Mouse (Mus musculus): ENCODE measurements at regions not wholly inside any gene's neighbourhood (a gene's known extent, or its start where the extent isn't known, plus 50 kb on each side); places are given as distances from the start of the nearest gene placed in this dataset.

- no peak overlapping the region for H3K27ac ChIP-seq (replicated peaks in 1 of 2; ENCODE audit: control insufficient read depth in 1 of 2, insufficient read depth in 1 of 2, low read depth in 2 of 2, low read length in 2 of 2)
- no peak for ATAC-seq (ENCODE audit: insufficient number of reproducible peaks, insufficient read depth, low FRiP score, low read depth)
- no peaks in the 10 kb centered on the region for H3K4me1 ChIP-seq (ENCODE audit: control insufficient read depth in 2 of 2, insufficient read depth in 2 of 2, low read length in 2 of 2)
- H3K9me3 ChIP-seq (ENCODE audit: control insufficient read depth, low read length) = no peaks in the 10 kb centered on the region
- H3K4me3 ChIP-seq (ENCODE audit: control insufficient read depth in 1 of 2, insufficient read depth in 1 of 2, low read depth in 1 of 2, low read length in 2 of 2) = no peak overlapping the region
- 64% methylated on average over 2 of the region's 2 CpGs for WGBS
- H3K36me3 ChIP-seq (ENCODE audit: control insufficient read depth, insufficient read depth, low read length) = no peaks in the 10 kb centered on the region
- no peak overlapping the region for H3K9ac ChIP-seq (ENCODE audit: low read length)
- no peaks in the 10 kb centered on the region for H3K27me3 ChIP-seq (ENCODE audit: control insufficient read depth, insufficient read depth, low read length)
- no peak overlapping the region for H3K4me2 ChIP-seq (ENCODE audit: low read length)
These were observed 420.0 kb downstream of the Hs3st1 start for GRCm38 (mm10) chr5:39335321-39335720.

GRCm38 (mm10) chr5:39334241-39334640 lies 421.0 kb downstream of the Hs3st1 start:
- H3K9me3 ChIP-seq (ENCODE audit: control insufficient read depth, low read length) = no peaks in the 10 kb centered on the region
- WGBS = 64% methylated on average over 1 of the region's 1 CpGs
- no peak overlapping the region for H3K9ac ChIP-seq (ENCODE audit: low read length)
- no peak overlapping the region for H3K4me3 ChIP-seq (ENCODE audit: control insufficient read depth in 1 of 2, insufficient read depth in 1 of 2, low read depth in 1 of 2, low read length in 2 of 2)
- H3K4me1 ChIP-seq (ENCODE audit: control insufficient read depth in 2 of 2, insufficient read depth in 2 of 2, low read length in 2 of 2) = no peaks in the 10 kb centered on the region
- H3K27me3 ChIP-seq (ENCODE audit: control insufficient read depth, insufficient read depth, low read length) = no peaks in the 10 kb centered on the region
- no peak overlapping the region for H3K27ac ChIP-seq (replicated peaks in 1 of 2; ENCODE audit: control insufficient read depth in 1 of 2, insufficient read depth in 1 of 2, low read depth in 2 of 2, low read length in 2 of 2)
- no peaks in the 10 kb centered on the region for H3K36me3 ChIP-seq (ENCODE audit: control insufficient read depth, insufficient read depth, low read length)
- no peak for ATAC-seq (ENCODE audit: insufficient number of reproducible peaks, insufficient read depth, low FRiP score, low read depth)
- no peak overlapping the region for H3K4me2 ChIP-seq (ENCODE audit: low read length)

GRCm38 (mm10) chr5:39325399-39325798 lies 429.9 kb downstream of the Hs3st1 start:
- H3K9ac ChIP-seq (ENCODE audit: low read length) = no peak overlapping the region
- no peaks in the 10 kb centered on the region for H3K9me3 ChIP-seq (ENCODE audit: control insufficient read depth, low read length)
- no peak overlapping the region for H3K4me2 ChIP-seq (ENCODE audit: low read length)
- no peak overlapping the region for H3K27ac ChIP-seq (replicated peaks in 1 of 2; ENCODE audit: control insufficient read depth in 1 of 2, insufficient read depth in 1 of 2, low read depth in 2 of 2, low read length in 2 of 2)
- no peaks in the 10 kb centered on the region for H3K36me3 ChIP-seq (ENCODE audit: control insufficient read depth, insufficient read depth, low read length)
- H3K4me3 ChIP-seq (ENCODE audit: control insufficient read depth in 1 of 2, insufficient read depth in 1 of 2, low read depth in 1 of 2, low read length in 2 of 2) = no peak overlapping the region
- WGBS = 77% methylated on average over 2 of the region's 2 CpGs
- ATAC-seq (ENCODE audit: insufficient number of reproducible peaks, insufficient read depth, low FRiP score, low read depth) = no peak
- H3K4me1 ChIP-seq (ENCODE audit: control insufficient read depth in 2 of 2, insufficient read depth in 2 of 2, low read length in 2 of 2) = no peaks in the 10 kb centered on the region
- H3K27me3 ChIP-seq (ENCODE audit: control insufficient read depth, insufficient read depth, low read length) = no peaks in the 10 kb centered on the region

GRCm38 (mm10) chr5:39316478-39316877 lies 438.8 kb downstream of the Hs3st1 start:
- no peak overlapping the region for H3K9ac ChIP-seq (ENCODE audit: low read length)
- no peaks in the 10 kb centered on the region for H3K9me3 ChIP-seq (ENCODE audit: control insufficient read depth, low read length)
- no peak overlapping the region for H3K4me3 ChIP-seq (ENCODE audit: control insufficient read depth in 1 of 2, insufficient read depth in 1 of 2, low read depth in 1 of 2, low read length in 2 of 2)
- H3K27ac ChIP-seq (replicated peaks in 1 of 2; ENCODE audit: control insufficient read depth in 1 of 2, insufficient read depth in 1 of 2, low read depth in 2 of 2, low read length in 2 of 2) = no peak overlapping the region
- H3K4me2 ChIP-seq (ENCODE audit: low read length) = no peak overlapping the region
- 28% methylated on average over 3 of the region's 3 CpGs for WGBS
- no peaks in the 10 kb centered on the region; a peak in 1 of 4 replicates for H3K4me1 ChIP-seq (ENCODE audit: control insufficient read depth in 2 of 2, insufficient read depth in 2 of 2, low read length in 2 of 2)
- no peaks in the 10 kb centered on the region for H3K36me3 ChIP-seq (ENCODE audit: control insufficient read depth, insufficient read depth, low read length)
- H3K27me3 ChIP-seq (ENCODE audit: control insufficient read depth, insufficient read depth, low read length) = no peaks in the 10 kb centered on the region
- no peak for ATAC-seq (ENCODE audit: insufficient number of reproducible peaks, insufficient read depth, low FRiP score, low read depth)

- ATAC-seq (ENCODE audit: insufficient number of reproducible peaks, insufficient read depth, low FRiP score, low read depth) = no peak
- WGBS = 85% methylated on average over 4 of the region's 4 CpGs
- H3K9me3 ChIP-seq (ENCODE audit: control insufficient read depth, low read length) = no peaks in the 10 kb centered on the region
These were observed 434.6 kb upstream of the Clnk start for GRCm38 (mm10) chr5:39311211-39311610.

GRCm38 (mm10) chr5:39305794-39306193 lies 429.2 kb upstream of the Clnk start:
- no peak overlapping the region for H3K27ac ChIP-seq (replicated peaks in 1 of 2; ENCODE audit: control insufficient read depth in 1 of 2, insufficient read depth in 1 of 2, low read depth in 2 of 2, low read length in 2 of 2)
- no peak overlapping the region for H3K4me3 ChIP-seq (ENCODE audit: control insufficient read depth in 1 of 2, insufficient read depth in 1 of 2, low read depth in 1 of 2, low read length in 2 of 2)
- H3K27me3 ChIP-seq (ENCODE audit: control insufficient read depth, insufficient read depth, low read length) = no peaks in the 10 kb centered on the region
- WGBS = 48% methylated on average over 2 of the region's 2 CpGs
- no peak overlapping the region for H3K4me2 ChIP-seq (ENCODE audit: low read length)
- H3K9ac ChIP-seq (ENCODE audit: low read length) = no peak overlapping the region
- ATAC-seq (ENCODE audit: insufficient number of reproducible peaks, insufficient read depth, low FRiP score, low read depth) = no peak
- H3K4me1 ChIP-seq (ENCODE audit: control insufficient read depth in 2 of 2, insufficient read depth in 2 of 2, low read length in 2 of 2) = no peaks in the 10 kb centered on the region
- H3K36me3 ChIP-seq (ENCODE audit: control insufficient read depth, insufficient read depth, low read length) = no peaks in the 10 kb centered on the region
- H3K9me3 ChIP-seq (ENCODE audit: control insufficient read depth, low read length) = no peaks in the 10 kb centered on the region

More at GRCm38 (mm10) chr5:39311211-39311610, 434.6 kb upstream of the Clnk start:
- Histone ChIP-seq H3K27ac (replicated peaks in 1 of 2; ENCODE audit: control insufficient read depth in 1 of 2, insufficient read depth in 1 of 2, low read depth in 2 of 2, low read length in 2 of 2) (no peak overlapping the region), H3K27me3 (ENCODE audit: control insufficient read depth, insufficient read depth, low read length) (no peaks in the 10 kb centered on the region), H3K36me3 (ENCODE audit: control insufficient read depth, insufficient read depth, low read length) (no peaks in the 10 kb centered on the region), H3K4me3 (ENCODE audit: control insufficient read depth in 1 of 2, insufficient read depth in 1 of 2, low read depth in 1 of 2, low read length in 2 of 2) (no peak overlapping the region), H3K9ac (ENCODE audit: low read length) (no peak overlapping the region), H3K4me1 (ENCODE audit: control insufficient read depth in 2 of 2, insufficient read depth in 2 of 2, low read length in 2 of 2) (no peaks in the 10 kb centered on the region), H3K4me2 (ENCODE audit: low read length) (no peak overlapping the region)

- Histone ChIP-seq H3K4me1 (ENCODE audit: control insufficient read depth in 2 of 2, insufficient read depth in 2 of 2, low read length in 2 of 2) (peaks cover 3 to 13% of the 10 kb centered on the region in 2 experiments; a peak in 3 of 4 replicates), H3K36me3 (ENCODE audit: control insufficient read depth, insufficient read depth, low read length) (no peaks in the 10 kb centered on the region), H3K4me3 (ENCODE audit: control insufficient read depth in 1 of 2, insufficient read depth in 1 of 2, low read depth in 1 of 2, low read length in 2 of 2) (no peak overlapping the region), H3K9ac (ENCODE audit: low read length) (no peak overlapping the region), H3K27me3 (ENCODE audit: control insufficient read depth, insufficient read depth, low read length) (no peaks in the 10 kb centered on the region), H3K4me2 (ENCODE audit: low read length) (no peak overlapping the region), H3K9me3 (ENCODE audit: control insufficient read depth, low read length) (no peaks in the 10 kb centered on the region), H3K27ac (replicated peaks in 1 of 2; ENCODE audit: control insufficient read depth in 1 of 2, insufficient read depth in 1 of 2, low read depth in 2 of 2, low read length in 2 of 2) (no peak overlapping the region)
- no peak for ATAC-seq (ENCODE audit: insufficient number of reproducible peaks, insufficient read depth, low FRiP score, low read depth)
- WGBS = 29% methylated on average over 2 of the region's 2 CpGs
These were observed 416.2 kb upstream of the Clnk start for GRCm38 (mm10) chr5:39292849-39293248.

- whole genome bisulfite sequencing = 76% methylated on average over 2 of the region's 2 CpGs
- Histone ChIP-seq H3K9me3 (ENCODE audit: control insufficient read depth, low read length) (no peaks in the 10 kb centered on the region), H3K9ac (ENCODE audit: low read length) (no peak overlapping the region), H3K4me3 (ENCODE audit: control insufficient read depth in 1 of 2, insufficient read depth in 1 of 2, low read depth in 1 of 2, low read length in 2 of 2) (no peak overlapping the region), H3K4me2 (ENCODE audit: low read length) (no peak overlapping the region), H3K36me3 (ENCODE audit: control insufficient read depth, insufficient read depth, low read length) (no peaks in the 10 kb centered on the region), H3K4me1 (ENCODE audit: control insufficient read depth in 2 of 2, insufficient read depth in 2 of 2, low read length in 2 of 2) (no peaks in the 10 kb centered on the region), H3K27ac (replicated peaks in 1 of 2; ENCODE audit: control insufficient read depth in 1 of 2, insufficient read depth in 1 of 2, low read depth in 2 of 2, low read length in 2 of 2) (no peak overlapping the region), H3K27me3 (ENCODE audit: control insufficient read depth, insufficient read depth, low read length) (no peaks in the 10 kb centered on the region)
- ATAC-seq (ENCODE audit: insufficient number of reproducible peaks, insufficient read depth, low FRiP score, low read depth) = no peak
These were observed 404.4 kb upstream of the Clnk start for GRCm38 (mm10) chr5:39281021-39281420.

All from heart, embryonic 14.5 days (tissue).